Mouse (Mus musculus) retina, postnatal 7 days (tissue): Measurements from ENCODE around the gene Spaca7.
"Not testable (repeated sequence)": the region's sequence is repeated elsewhere in the genome, so short reads cannot be mapped to it uniquely, and the experiment has no call there.

Experiments used
- DNase-seq: peaks from one replicate; pipeline ENCODE4 v3.0.0-alpha.2; 2012; ENCODE audit warnings: low read depth, low spot score

Gene Spaca7

DNA sequence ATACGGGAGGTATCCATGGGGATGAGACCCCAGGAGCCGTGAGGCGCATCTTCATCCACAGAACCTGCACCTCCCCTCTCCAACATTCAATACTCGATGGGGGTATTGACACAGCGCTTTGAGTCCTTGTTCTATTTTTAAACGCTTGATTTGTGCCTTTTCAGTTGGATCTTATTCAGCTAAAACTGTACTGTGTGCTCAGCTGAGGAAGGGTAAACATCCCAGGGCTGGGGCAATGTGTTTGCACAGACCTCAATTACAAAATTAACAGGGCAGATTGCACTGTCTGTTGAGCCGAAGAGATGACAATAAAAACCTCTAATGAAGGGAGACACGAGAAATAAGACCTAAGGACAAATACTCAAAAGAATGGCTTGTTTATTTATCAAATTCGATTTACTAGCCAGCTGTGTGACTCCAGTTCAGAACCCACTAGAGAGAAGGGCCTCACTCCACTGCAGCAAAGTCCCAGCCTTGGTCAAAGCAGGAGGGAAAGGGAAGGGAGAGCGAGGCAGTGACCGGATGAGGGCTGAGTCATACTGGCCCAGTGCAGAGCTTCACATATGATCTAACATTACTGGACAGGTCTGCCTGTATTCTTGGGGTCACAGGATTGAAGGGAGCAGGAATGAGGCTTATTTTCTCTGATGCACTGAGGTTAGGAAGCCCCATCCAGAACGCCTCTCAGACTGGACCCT lies 37.1 kb downstream of the Spaca7 start:
- DNase-seq, result no peak

DNA sequence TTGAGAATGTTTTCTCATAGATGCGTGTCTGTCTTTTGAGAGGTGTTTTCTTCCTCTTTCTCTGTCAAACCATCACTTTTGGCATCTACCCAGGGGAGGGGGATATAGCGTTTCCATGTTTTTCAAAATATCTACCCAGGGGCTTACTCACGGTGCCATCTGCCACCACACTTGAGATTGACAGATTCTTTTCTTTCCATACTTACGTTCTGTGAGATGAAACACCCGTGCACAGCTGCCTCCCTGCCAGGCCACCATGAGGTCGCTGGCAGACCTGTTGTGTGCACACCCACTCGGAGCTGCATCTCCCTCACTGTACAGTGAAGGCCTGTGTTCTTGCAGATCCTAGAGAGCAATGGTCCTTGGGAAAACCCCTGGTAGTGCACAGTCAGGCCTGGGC lies 40.4 kb downstream of the Spaca7 start:
- DNase-seq, result no peak

DNA sequence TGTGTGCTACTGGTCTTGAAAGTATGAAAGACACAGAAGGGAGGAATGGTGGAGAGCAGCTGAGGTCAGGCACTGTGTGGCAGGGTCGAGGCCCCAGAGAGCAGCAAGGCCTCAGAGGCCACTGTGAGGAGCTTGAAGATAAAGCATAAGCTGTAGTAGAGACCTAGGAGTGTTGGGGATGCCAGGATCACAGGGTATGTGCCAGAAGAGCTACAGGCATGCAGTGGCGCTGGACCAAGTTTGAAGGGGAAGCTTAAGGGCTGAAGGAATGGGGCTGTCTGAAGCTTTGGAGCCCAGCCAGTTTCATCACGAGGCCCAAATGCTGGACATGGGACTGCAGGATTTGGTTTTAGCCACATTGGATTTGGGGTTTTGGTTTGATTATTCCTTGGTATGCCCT lies 44.5 kb downstream of the Spaca7 start:
- not testable (repeated sequence) for DNase-seq

DNA sequence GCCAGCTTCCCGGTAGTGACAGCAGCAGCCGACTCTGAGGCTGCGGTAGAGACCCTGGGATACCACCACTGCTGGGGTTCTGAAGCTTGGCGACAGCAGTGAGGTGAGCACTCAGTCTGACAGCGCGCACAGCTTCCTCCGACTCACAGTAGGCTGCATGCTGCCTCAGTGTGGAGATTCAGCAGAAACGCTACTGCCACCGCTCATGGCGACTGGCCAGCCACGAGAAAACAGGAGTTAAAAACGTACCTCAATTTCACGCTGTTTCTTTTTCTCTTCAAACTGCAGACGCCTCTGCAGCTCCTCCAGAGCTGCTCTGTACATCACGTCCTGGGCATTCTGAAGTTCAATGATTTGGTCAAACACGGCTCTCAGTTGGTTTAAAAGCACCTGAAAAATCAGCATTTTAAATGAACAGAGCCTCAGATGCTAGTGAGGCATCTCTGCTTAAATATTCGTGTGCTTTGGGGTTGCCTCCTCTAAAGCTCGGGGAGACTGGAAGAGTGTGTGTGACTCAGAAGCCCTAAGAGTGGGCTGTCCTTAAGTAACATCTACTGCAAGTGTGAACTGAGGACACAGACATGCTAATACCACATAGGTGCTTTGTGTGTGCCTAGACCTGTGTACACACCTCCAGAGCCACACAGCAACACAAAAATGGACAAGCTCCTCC lies 48.9 kb downstream of the Spaca7 start:
- no peak for DNase-seq

DNA sequence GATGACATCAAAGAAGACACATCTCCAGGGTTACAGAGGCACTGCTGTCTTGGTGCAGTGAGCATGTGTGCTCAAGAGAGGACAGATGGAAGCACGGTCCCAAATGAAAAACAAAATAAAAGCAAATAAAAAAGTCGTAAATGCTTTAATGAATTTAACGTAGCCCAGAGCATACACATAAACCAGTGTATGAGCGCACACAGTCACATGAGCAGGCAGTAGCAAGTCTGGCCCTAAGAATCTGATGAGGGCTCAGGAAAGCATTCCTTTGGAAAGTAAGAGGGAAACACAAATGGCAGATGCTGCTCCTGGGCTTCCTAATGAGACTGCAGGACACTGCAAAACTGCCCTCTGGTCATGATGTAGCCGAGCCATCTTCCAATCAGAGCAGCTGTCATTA lies 53.1 kb downstream of the Spaca7 start:
- DNase-seq, result no peak

DNA sequence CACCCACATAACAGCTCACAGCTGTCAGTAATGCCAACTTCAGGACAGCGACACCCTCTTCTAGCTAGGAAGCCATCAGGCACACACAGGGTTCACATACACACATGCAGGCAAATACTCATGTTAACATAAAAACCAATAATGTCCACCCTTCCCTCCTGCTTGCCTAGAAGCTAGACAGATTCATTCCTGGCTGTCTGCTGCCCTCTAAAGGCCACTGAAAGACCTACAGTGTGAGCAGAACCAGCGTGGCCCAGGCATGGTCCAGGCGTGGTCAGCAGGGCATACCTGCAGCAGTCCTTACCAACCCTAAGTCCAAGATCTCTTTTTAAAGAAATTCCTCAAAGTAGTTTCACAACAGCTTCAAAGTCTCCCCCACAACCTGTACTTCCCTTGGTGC lies 56.2 kb downstream of the Spaca7 start:
- peak; percentile 27 for DNase-seq

DNA sequence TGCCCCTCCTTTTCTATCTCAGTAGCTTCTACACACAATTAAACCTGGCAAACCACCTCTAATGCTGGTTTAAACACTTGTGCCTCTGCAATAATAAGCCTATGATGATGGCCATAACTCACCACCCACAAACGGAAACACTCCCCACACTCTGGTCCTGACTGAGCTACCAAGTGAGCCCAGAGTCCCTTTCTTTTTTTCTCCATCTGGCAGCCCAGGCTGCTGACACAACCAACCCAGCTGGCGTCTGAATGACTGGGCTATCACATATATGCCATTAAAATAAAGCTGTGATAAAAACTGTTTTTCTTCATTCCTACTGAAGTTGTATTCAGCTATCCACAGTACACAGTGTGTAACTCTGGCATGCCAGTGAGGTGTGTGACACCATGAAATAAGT lies 62.5 kb downstream of the Spaca7 start:
- DNase-seq, result no peak

DNA sequence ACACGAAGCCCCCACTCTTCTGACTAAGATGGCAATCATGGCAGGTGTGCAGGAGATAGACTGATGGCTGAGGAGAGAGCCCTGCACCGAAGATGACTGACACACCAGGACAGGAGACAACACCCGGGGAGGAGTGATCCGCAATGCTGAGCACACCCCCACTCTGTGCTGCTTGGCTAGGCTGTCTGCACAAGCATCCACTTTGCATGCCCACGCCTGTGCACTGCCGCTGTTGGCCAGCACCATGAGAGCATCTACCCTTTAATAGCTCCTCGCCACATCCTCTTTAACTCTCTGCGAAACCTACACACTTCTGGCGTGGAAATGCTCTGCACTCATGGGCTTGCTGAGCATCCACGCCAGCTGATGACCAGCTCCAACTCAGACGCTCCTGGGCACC lies 65.6 kb downstream of the Spaca7 start:
- no peak for DNase-seq

DNA sequence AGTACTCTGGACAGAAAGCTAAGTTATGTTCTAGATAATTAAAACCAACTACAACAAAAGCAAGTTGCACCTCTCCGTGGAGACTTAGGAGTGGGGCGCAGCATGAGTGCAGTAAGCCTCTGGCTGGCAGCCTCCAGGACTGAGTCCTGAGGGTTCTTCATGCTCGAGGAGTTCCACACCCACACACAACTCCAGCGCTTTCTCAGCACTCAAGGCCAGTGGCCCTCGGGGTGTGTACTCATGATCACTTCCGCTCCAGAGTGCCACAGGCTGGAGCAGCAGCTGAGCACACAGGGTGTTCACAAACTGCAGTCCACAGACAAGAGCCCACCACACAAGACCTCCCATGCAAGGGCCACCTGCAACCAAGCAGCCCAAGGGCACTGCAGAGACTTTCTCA lies 68.7 kb downstream of the Spaca7 start:
- DNase-seq, result no peak

DNA sequence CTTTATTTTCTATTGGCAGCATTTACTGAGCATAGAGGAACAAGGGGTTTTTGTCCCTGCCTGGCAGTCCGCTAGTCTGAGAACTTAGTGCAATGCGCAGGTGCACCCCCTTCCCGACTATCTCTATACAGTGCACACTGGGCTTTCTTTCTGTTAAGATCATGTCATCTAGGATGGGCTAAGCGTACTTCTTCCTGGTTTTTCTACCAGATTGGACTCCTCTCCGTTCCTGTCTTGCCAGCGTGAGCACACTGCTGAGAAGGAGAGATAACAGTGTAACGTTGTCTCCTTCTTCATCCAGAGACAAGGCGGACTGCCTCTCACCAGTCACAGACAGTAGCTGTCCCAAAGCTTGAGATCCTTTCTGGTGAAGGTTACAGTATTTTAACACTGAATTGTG lies 71.5 kb downstream of the Spaca7 start:
- DNase-seq, result no peak

DNA sequence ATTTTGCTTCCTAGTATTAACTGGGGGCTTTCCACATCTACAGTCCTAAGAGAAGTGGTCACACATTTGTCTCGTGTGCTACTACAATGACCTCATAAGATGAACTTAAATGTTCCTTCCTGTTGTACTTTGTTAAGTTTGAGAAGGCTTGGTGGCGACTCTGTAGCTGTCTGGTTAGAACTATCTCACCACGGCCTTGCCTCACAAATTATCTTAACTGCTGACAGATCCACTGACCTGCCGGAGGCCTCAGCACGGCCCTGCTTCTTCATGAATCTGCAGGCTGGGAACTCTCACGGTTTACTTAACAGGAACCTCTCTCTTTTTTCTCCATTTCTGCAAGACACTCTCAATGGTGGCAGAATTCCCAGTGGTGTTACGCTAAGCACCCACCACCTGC lies 72.1 kb downstream of the Spaca7 start:
- no peak for DNase-seq

DNA sequence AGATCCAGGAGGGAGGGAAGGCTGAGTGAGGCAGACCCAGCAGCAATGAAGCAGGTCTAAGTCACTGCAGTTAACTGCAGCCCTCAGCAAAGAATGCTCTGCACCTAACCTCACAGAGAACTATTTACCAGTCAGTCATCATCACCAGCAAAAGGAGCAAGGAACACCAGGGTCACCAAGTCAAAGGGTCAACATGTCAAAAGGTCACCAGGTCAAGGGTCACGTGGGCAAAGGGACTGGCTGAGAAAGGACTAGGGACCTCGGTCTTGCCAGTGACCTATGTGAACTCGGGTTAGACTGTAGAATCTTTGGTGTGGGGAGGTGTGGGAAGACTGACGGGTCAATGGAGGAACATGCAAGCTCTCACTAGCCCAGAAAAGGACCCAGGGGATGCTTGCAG lies 73.7 kb downstream of the Spaca7 start:
- DNase-seq, result no peak

DNA sequence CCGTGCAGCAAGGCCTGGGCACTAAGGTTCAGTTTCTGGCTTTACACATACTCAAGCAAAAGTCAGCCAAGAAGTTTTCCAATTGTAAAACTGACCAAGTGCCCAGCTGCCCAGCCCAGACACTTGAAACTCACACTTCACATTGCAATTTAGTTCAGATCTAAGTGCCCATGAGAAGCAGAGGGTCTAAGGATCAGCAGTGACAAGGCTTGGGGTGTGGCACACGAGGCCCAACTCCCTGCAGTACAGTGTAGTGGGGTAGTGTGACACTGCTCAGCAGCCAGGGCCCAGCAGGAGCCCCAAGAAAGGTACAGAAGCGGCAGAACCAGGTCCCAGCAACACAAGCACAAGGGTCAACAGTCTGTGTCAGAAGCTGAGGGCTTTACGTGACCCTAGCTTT lies 76.1 kb downstream of the Spaca7 start:
- DNase-seq, result no peak
